7 mouse cellular contexts compared by ENCODE assay signal in genomic region chr11:119393483-119393804, GRCm38 (mm10). TPM values are rescaled to one million over a fixed set of nuclear protein-coding genes. Genes with fewer than 3 reads are reported as not detected.
DNase-seq lines count a peak whose midpoint lies in the region; ATAC-seq lines count a peak whose summit lies in the region.

No protein-coding gene starts in this region.

- no peaks in the 10 kb centered on the region for H3K36me3 ChIP-seq in lung, embryonic 15.5 days
- H3K36me3 ChIP-seq in embryonic facial prominence, embryonic 15.5 days, result no peaks in the 10 kb centered on the region
- H3K36me3 ChIP-seq in intestine, embryonic 16.5 days (ENCODE audit: control insufficient read depth, insufficient read depth, low read length), result no peaks in the 10 kb centered on the region
- H3K36me3 ChIP-seq in neural tube, embryonic 15.5 days, result no peaks in the 10 kb centered on the region

- no peaks in the 10 kb centered on the region for H3K9me3 ChIP-seq in lung, embryonic 15.5 days
- H3K9me3 ChIP-seq in embryonic facial prominence, embryonic 15.5 days (replicated peaks), result no peaks in the 10 kb centered on the region
- no peaks in the 10 kb centered on the region for H3K9me3 ChIP-seq in intestine, embryonic 16.5 days (ENCODE audit: control insufficient read depth, low read length)
- H3K9me3 ChIP-seq in neural tube, embryonic 15.5 days (replicated peaks), result no peaks in the 10 kb centered on the region

- no peak for DNase-seq in lung, postnatal 14 days
- no peak for DNase-seq in thymus, postnatal 0 days (ENCODE audit: low spot score)
- no peak for DNase-seq in embryo, embryonic 11 days

- peak overlapping the region; percentile 59 for H3K4me3 ChIP-seq in lung, embryonic 15.5 days
- peak overlapping the region; percentile 61 for H3K4me3 ChIP-seq in embryonic facial prominence, embryonic 15.5 days (replicated peaks)
- H3K4me3 ChIP-seq in intestine, embryonic 16.5 days (ENCODE audit: low read length), result peak overlapping the region; percentile 63
- H3K4me3 ChIP-seq in neural tube, embryonic 15.5 days (replicated peaks), result peak overlapping the region; percentile 39

- ATAC-seq in lung, embryonic 15.5 days (ENCODE audit: borderline replicate concordance, extremely low read depth, low FRiP score, low TSS enrichment), result no peak
- ATAC-seq in embryonic facial prominence, embryonic 15.5 days (ENCODE audit: insufficient number of reproducible peaks, low FRiP score, low TSS enrichment, low read depth), result no peak
- no peak for ATAC-seq in intestine, embryonic 16.5 days
- no peak for ATAC-seq in neural tube, embryonic 15.5 days (ENCODE audit: low FRiP score)

- H3K4me1 ChIP-seq in lung, embryonic 15.5 days, result peaks cover 45% of the 10 kb centered on the region
- H3K4me1 ChIP-seq in embryonic facial prominence, embryonic 15.5 days, result peaks cover 30% of the 10 kb centered on the region
- H3K4me1 ChIP-seq in intestine, embryonic 16.5 days (ENCODE audit: control insufficient read depth, insufficient read depth, low read length), result peaks cover 32% of the 10 kb centered on the region
- H3K4me1 ChIP-seq in neural tube, embryonic 15.5 days, result peaks cover 27% of the 10 kb centered on the region

- 24% methylated on average over 7 of the region's 7 CpGs for WGBS in lung, embryonic 15.5 days
- WGBS in embryonic facial prominence, embryonic 15.5 days, result 25% methylated on average over 7 of the region's 7 CpGs
- WGBS in intestine, embryonic 16.5 days, result 23% methylated on average over 7 of the region's 7 CpGs
- WGBS in neural tube, embryonic 15.5 days, result 25% methylated on average over 7 of the region's 7 CpGs

- peaks cover 8% of the 10 kb centered on the region; the same call in 1 of the 2 replicates for H3K27me3 ChIP-seq in lung, embryonic 15.5 days
- H3K27me3 ChIP-seq in embryonic facial prominence, embryonic 15.5 days, result peaks cover 65% of the 10 kb centered on the region
- no peaks in the 10 kb centered on the region for H3K27me3 ChIP-seq in intestine, embryonic 16.5 days (replicated peaks; ENCODE audit: control insufficient read depth, insufficient read depth, low read length)
- H3K27me3 ChIP-seq in neural tube, embryonic 15.5 days (replicated peaks), result peaks cover 82% of the 10 kb centered on the region

- peak overlapping the region; percentile 93 for H3K4me2 ChIP-seq in lung, embryonic 15.5 days
- H3K4me2 ChIP-seq in embryonic facial prominence, embryonic 15.5 days (replicated peaks), result peak overlapping the region; percentile 80
- H3K4me2 ChIP-seq in intestine, embryonic 16.5 days (ENCODE audit: low read depth, low read length), result peak overlapping the region; percentile 75
- peak overlapping the region; percentile 66 for H3K4me2 ChIP-seq in neural tube, embryonic 15.5 days

- peak overlapping the region; percentile 51 for H3K9ac ChIP-seq in lung, embryonic 15.5 days
- H3K9ac ChIP-seq in embryonic facial prominence, embryonic 15.5 days, result peak overlapping the region; percentile 44
- H3K9ac ChIP-seq in intestine, embryonic 16.5 days (ENCODE audit: low read depth, low read length), result peak overlapping the region; percentile 66
- peak overlapping the region; percentile 18; the same call in 1 of the 2 replicates for H3K9ac ChIP-seq in neural tube, embryonic 15.5 days (replicated peaks)

- H3K27ac ChIP-seq in lung, embryonic 15.5 days, result peak overlapping the region; percentile 91
- 0 out of 2 replicates have a peak overlapping the region, but pooled peaks have one; percentile 34 for H3K27ac ChIP-seq in embryonic facial prominence, embryonic 15.5 days (replicated peaks)
- H3K27ac ChIP-seq in intestine, embryonic 16.5 days (ENCODE audit: low read length), result peak overlapping the region; percentile 86
- H3K27ac ChIP-seq in neural tube, embryonic 15.5 days (replicated peaks), result no peak overlapping the region

RNA-seq across cellular contexts. Expression of gene Rnf213, which starts 0.5 kb away (rescaled TPM):
- polyA plus RNA-seq in lung, embryonic 15.5 days (2015; fragmentation: Nextera tagmentation; extraction: Ambion mirVana), result 7.0 and 7.6 TPM in 2 replicates
- polyA plus RNA-seq in embryonic facial prominence, embryonic 15.5 days (2015; fragmentation: Nextera tagmentation; extraction: Ambion mirVana), result 3.3 and 3.5 TPM in 2 replicates
- 7.0 and 7.5 TPM in 2 replicates for polyA plus RNA-seq in intestine, embryonic 16.5 days (2015; fragmentation: Nextera tagmentation; extraction: Ambion mirVana)
- polyA plus RNA-seq in neural tube, embryonic 15.5 days (2015; fragmentation: Nextera tagmentation; extraction: Ambion mirVana), result 1.1 and 3.9 TPM in 2 replicates
- 18.7 and 20.2 TPM in 2 replicates for polyA plus RNA-seq in thymus, postnatal 0 days (2015; fragmentation: Nextera tagmentation; extraction: Ambion mirVana)

RNA-seq across cellular contexts. Expression of gene Slc26a11, which starts 38.1 kb away (rescaled TPM):
- 9.5 and 12.3 TPM in 2 replicates for polyA plus RNA-seq in lung, embryonic 15.5 days (2015; fragmentation: Nextera tagmentation; extraction: Ambion mirVana)
- polyA plus RNA-seq in embryonic facial prominence, embryonic 15.5 days (2015; fragmentation: Nextera tagmentation; extraction: Ambion mirVana), result 10.8 and 11.7 TPM in 2 replicates
- 9.0 and 10.5 TPM in 2 replicates for polyA plus RNA-seq in intestine, embryonic 16.5 days (2015; fragmentation: Nextera tagmentation; extraction: Ambion mirVana)
- polyA plus RNA-seq in neural tube, embryonic 15.5 days (2015; fragmentation: Nextera tagmentation; extraction: Ambion mirVana), result 5.8 and 7.3 TPM in 2 replicates
- polyA plus RNA-seq in thymus, postnatal 0 days (2015; fragmentation: Nextera tagmentation; extraction: Ambion mirVana), result 2.1 and 2.5 TPM in 2 replicates

RNA-seq across cellular contexts. Expression of gene Sgsh, which starts 38.1 kb away (rescaled TPM):
- 7.6 and 8.7 TPM in 2 replicates for polyA plus RNA-seq in lung, embryonic 15.5 days (2015; fragmentation: Nextera tagmentation; extraction: Ambion mirVana)
- polyA plus RNA-seq in embryonic facial prominence, embryonic 15.5 days (2015; fragmentation: Nextera tagmentation; extraction: Ambion mirVana), result 6.5 and 6.7 TPM in 2 replicates
- 8.2 and 8.3 TPM in 2 replicates for polyA plus RNA-seq in intestine, embryonic 16.5 days (2015; fragmentation: Nextera tagmentation; extraction: Ambion mirVana)
- polyA plus RNA-seq in neural tube, embryonic 15.5 days (2015; fragmentation: Nextera tagmentation; extraction: Ambion mirVana), result 4.7 and 5.6 TPM in 2 replicates
- 5.4 and 6.1 TPM in 2 replicates for polyA plus RNA-seq in thymus, postnatal 0 days (2015; fragmentation: Nextera tagmentation; extraction: Ambion mirVana)
